Mouse (Mus musculus) erythroblast, embryonic 14.5 days (primary cell): ENCODE data around the gene Cyp17a1.

Source experiments
- GATA1 ChIP-seq: IDR thresholded peaks from 2 replicates; pipeline ENCODE4 v1.6.1; 2012; ENCODE audit warnings: low read length, inconsistent platforms, mixed read lengths
- TAL1 ChIP-seq: IDR thresholded peaks from 3 replicates; pipeline ENCODE4 v1.6.1; 2012; ENCODE audit warnings: low read length, inconsistent platforms, mixed read lengths

DNA sequence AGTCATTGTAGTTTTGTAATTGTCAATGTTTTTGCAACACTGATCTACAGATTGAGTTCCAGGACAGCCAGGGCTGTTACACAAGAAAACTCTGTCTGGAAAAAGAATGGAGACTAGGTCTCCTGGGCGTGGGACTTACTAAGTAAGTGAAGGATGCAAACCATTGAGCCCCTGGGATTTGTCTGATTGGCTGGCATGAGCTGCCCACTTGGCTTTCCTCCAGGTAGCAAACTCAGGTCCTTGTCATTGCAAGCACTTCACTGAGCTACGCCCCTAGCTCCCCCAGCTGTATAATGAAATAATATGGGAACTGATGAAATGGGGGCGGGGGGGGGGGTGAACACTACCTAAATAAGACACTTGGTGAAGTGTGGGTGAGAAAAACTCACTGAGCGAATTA lies 20.2 kb upstream of the Cyp17a1 start:
- TF ChIP-seq GATA1 (no peak), TAL1 (no peak)
